Mouse (Mus musculus) right cerebral cortex, postnatal 14 days (tissue): ENCODE measurements at regions not wholly inside any gene's neighbourhood (a gene's known extent, or its start where the extent isn't known, plus 50 kb on each side); places are given as distances from the start of the nearest gene placed in this dataset.

Source experiments
- DNase-seq: peaks from one replicate; pipeline ENCODE4 v3.0.0; 2022

GRCm38 (mm10) chr2:12825902-12826301, 97.9 kb upstream of the Pter start:
- no peak for DNase-seq

- no peak for DNase-seq
Measured at GRCm38 (mm10) chr2:12833579-12833978, 90.3 kb upstream of the Pter start.

- DNase-seq: no peak
Measured at GRCm38 (mm10) chr2:12866543-12866942, 57.3 kb upstream of the Pter start.

GRCm38 (mm10) chr2:12868772-12869171, 55.1 kb upstream of the Pter start:
- no peak for DNase-seq
